Mouse (Mus musculus) Patski (cell line): Measurements from ENCODE around the gene Lcorl. TPM values are rescaled to one million over a fixed set of nuclear protein-coding genes. Genes with fewer than 3 reads are reported as not detected.
"Not testable (repeated sequence)": the region's sequence is repeated elsewhere in the genome, so short reads cannot be mapped to it uniquely, and the experiment has no call there.

Source experiments
- ATAC-seq: fragments of 100-300 bp; one replicate; pipeline ENCODE4 v1.8.0; 2021
- CTCF ChIA-PET: fragments of 350-600 bp; sonication (Branson Sonifier 250); formaldehyde crosslinking; loops from one replicate; lab custom pipeline; 2022; ENCODE audit warnings: inconsistent platforms; lab: Charles Lee
- POLR2A ChIA-PET: fragments of 350-600 bp; sonication (Branson Sonifier 250); formaldehyde crosslinking; loops from one replicate; lab custom pipeline; 2022; ENCODE audit warnings: antibody characterized with exemption, inconsistent platforms; lab: Charles Lee
- DNase-seq: peaks from one replicate; pipeline ENCODE4 v3.0.0-alpha.2; 2011; ENCODE audit warnings: low read depth, low spot score
- H3K27me3 ChIP-seq: fragments of 371-371 bp; one replicate; pipeline ENCODE4 v1.5.1; 2021
- CTCF ChIP-seq: fragments of 100-300 bp; IDR thresholded peaks from one replicate; pipeline ENCODE4 v1.5.1; 2021
- in situ Hi-C: fragments of 300-500 bp; cut with MboI; formaldehyde crosslinking; loops from 3 replicates; pipeline ENCODE4 v1.11.1; 2018; ENCODE audit warnings: low pct_unique_long_range_greater_than_20kb, mixed read lengths
- polyA plus RNA-seq: library from polyadenylated mRNA; unstranded; gene quantifications from one replicate; pipeline ENCODE4 v1.2.3, GENCODE M21; 2021

Lcorl gene
- polyA plus RNA-seq, 1 experiment from 2014 or later: 11.7 TPM

GRCm38 (mm10) chr5:45670894-45671494, 186.4 kb downstream of the Lcorl start:
- in situ Hi-C loops: loop anchor here (25.0 kb wide), 1 partner anchor 1384 kb away; no protein-coding TSS in a partner anchor
- TF ChIP-seq CTCF: no peak
- POLR2A ChIA-PET: no interaction called here
- H3K27me3 ChIP-seq: no peaks in the 10 kb centered on the region
- no peak for ATAC-seq
- DNase-seq: no peak
- CTCF ChIA-PET: interaction anchor here (1.0 to 2.7 kb wide), 3 partner anchors 10 to 161 kb away, joined by 3 to 9 read pairs (median 4); no protein-coding TSS in a partner anchor

GRCm38 (mm10) chr5:45670280-45670670, 187.1 kb downstream of the Lcorl start:
- POLR2A ChIA-PET: no interaction called here
- no peak for TF ChIP-seq CTCF
- DNase-seq (no peak), ATAC-seq (peak; percentile 1)
- CTCF ChIA-PET: interaction anchor here (1.0 to 2.7 kb wide), 3 partner anchors 10 to 160 kb away, joined by 3 to 9 read pairs (median 4); no protein-coding TSS in a partner anchor
- no peaks in the 10 kb centered on the region for H3K27me3 ChIP-seq
- in situ Hi-C loops: loop anchor here (25.0 kb wide), 1 partner anchor 1383 kb away; no protein-coding TSS in a partner anchor

- ATAC-seq (peak; percentile 100), DNase-seq (peak; percentile 95)
- CTCF ChIA-PET: interaction anchor here (2.7 kb wide), 1 partner anchor 135 kb away, joined by 9 read pairs; no protein-coding TSS in a partner anchor
- in situ Hi-C loops: loop anchor here (5.0 to 25.0 kb wide), 3 partner anchors 137 to 1382 kb away; no protein-coding TSS in a partner anchor
- H3K27me3 ChIP-seq: no peaks in the 10 kb centered on the region
- TF ChIP-seq CTCF: no peak
- POLR2A ChIA-PET: no interaction called here
These were observed 187.7 kb downstream of the Lcorl start, which contains the start of gene Ncapg for GRCm38 (mm10) chr5:45669598-45670279. Ncapg (plus strand) TSS chr5:45669919.

- POLR2A ChIA-PET: no interaction called here
- in situ Hi-C loops: loop anchor here (5.0 to 25.0 kb wide), 3 partner anchors 137 to 1382 kb away; no protein-coding TSS in a partner anchor
- no peak for TF ChIP-seq CTCF
- CTCF ChIA-PET: interaction anchor here (1.5 to 2.7 kb wide), 2 partner anchors 134 to 193 kb away, joined by 4 to 9 read pairs; no protein-coding TSS in a partner anchor
- ATAC-seq (peak; percentile 20), DNase-seq (no peak)
- H3K27me3 ChIP-seq: peaks cover 4% of the 10 kb centered on the region
These were observed 188.2 kb downstream of the Lcorl start for GRCm38 (mm10) chr5:45669234-45669597.

- ATAC-seq (peak; percentile 13), DNase-seq (no peak)
- in situ Hi-C loops: loop anchor here (5.0 to 25.0 kb wide), 3 partner anchors 137 to 1382 kb away; no protein-coding TSS in a partner anchor
- peaks cover 7% of the 10 kb centered on the region for H3K27me3 ChIP-seq
- POLR2A ChIA-PET: no interaction called here
- CTCF ChIA-PET: interaction anchor here (1.1 to 1.5 kb wide), 3 partner anchors 15 to 192 kb away, joined by 3 to 5 read pairs (median 4); no protein-coding TSS in a partner anchor
- no peak for TF ChIP-seq CTCF
These were observed 188.6 kb downstream of the Lcorl start for GRCm38 (mm10) chr5:45668831-45669230.

GRCm38 (mm10) chr5:45668324-45668723, 189.1 kb downstream of the Lcorl start:
- in situ Hi-C loops: loop anchor here (5.0 to 25.0 kb wide), 3 partner anchors 136 to 1381 kb away; no protein-coding TSS in a partner anchor
- DNase-seq: no peak
- CTCF ChIA-PET: interaction anchor here (0.7 to 1.7 kb wide), 12 partner anchors 11 to 210 kb away, joined by 3 to 7 read pairs (median 4); partner anchors contain the start of gene Fam184b
- ATAC-seq: no peak
- H3K27me3 ChIP-seq: peaks cover 7% of the 10 kb centered on the region
- POLR2A ChIA-PET: interaction anchor here (0.7 kb wide), 1 partner anchor 175 kb away, joined by 3 read pairs; no protein-coding TSS in a partner anchor
- peak; percentile 48 for TF ChIP-seq CTCF

- CTCF ChIA-PET, POLR2A ChIA-PET, DNase-seq, ATAC-seq: not testable (repeated sequence)
- in situ Hi-C loops: loop anchor here (25.0 kb wide), 1 partner anchor 1371 kb away; no protein-coding TSS in a partner anchor
- peaks cover 27% of the 10 kb centered on the region for H3K27me3 ChIP-seq
These were observed 199.0 kb downstream of the Lcorl start for GRCm38 (mm10) chr5:45658406-45658805.

- in situ Hi-C loops: loop anchor here (25.0 kb wide), 1 partner anchor 1364 kb away; no protein-coding TSS in a partner anchor
- ChIA-PET POLR2A (no interaction called here), CTCF (interaction anchor here (0.6 to 1.2 kb wide), 2 partner anchors 17 to 20 kb away, joined by 3 read pairs; no protein-coding TSS in a partner anchor)
- DNase-seq (no peak), ATAC-seq (no peak)
- TF ChIP-seq CTCF: no peak
- H3K27me3 ChIP-seq: peaks cover 16% of the 10 kb centered on the region
These were observed 206.2 kb downstream of the Lcorl start for GRCm38 (mm10) chr5:45651026-45651703.

Other genes starting within 250 kb of the Lcorl start
- gene Fam184b, start 218.0 kb downstream of the Lcorl start, polyA plus RNA-seq: 0.05 TPM
- gene Ncapg, start 187.7 kb downstream of the Lcorl start, polyA plus RNA-seq: 29.2 TPM